Mouse (Mus musculus) right cerebral cortex, adult 18-20 months (tissue): ENCODE results near the gene Gm13278.
"Not testable (repeated sequence)": the region's sequence is repeated elsewhere in the genome, so short reads cannot be mapped to it uniquely, and the experiment has no call there.

Experiments used
- DNase-seq: peaks from one replicate; pipeline ENCODE4 v3.0.0; 2022; ENCODE audit warnings: mixed read lengths

Gene Gm13278

DNA sequence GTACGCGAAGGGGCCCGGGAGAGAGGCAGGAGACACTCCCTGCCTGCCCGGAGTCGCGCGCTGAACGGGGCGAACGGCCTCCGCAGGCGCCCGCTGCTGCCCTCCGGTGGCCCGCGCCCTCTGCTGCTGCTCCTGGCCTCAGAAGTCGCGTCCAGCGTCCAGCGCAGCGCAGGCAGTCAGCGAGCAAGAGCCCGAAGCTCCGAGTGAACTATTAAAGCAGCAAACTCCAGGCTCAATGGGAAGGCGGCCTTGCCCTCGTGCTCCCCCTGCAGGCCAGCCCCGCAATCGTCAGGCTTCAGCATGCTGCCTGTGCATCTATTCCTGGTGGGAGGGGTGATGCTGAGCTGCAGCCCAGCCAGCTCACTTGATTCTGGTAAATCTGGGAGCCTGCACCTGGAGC lies at the start of gene Gm13278:
TSS of gene Gm13278 (plus strand) at position 301 of the 400 bp plus-strand sequence.
- not testable (repeated sequence) for DNase-seq

DNA sequence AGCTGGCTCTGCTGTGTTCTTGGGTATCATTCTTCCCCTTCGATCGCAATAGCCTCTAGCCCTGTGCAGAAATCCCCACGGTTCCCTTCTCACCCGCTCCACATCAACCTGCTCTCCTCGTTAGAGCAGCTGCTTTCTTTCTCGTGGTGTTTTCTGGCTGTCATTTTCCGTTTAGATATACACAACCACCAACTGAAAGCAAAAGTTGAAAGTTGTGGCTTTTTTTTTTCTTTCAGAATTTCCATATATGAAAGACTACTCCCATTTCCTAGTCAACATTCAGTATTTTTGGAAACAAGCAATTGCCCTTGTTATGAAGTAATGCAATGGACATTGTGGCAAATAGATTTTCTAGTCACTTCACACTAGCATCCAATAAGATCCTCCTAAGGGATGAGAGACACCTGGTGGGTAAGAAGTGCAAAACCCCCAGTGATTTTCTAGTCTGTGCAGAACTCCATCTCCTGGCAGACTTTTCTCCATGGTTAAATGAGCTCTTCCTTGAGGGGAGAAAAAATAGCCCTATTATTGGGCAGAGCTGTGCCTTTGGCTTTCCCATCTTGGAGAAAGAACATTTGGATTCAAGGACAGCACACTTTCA lies 48.5 kb upstream of the Gm13278 start:
- DNase-seq = no peak

DNA sequence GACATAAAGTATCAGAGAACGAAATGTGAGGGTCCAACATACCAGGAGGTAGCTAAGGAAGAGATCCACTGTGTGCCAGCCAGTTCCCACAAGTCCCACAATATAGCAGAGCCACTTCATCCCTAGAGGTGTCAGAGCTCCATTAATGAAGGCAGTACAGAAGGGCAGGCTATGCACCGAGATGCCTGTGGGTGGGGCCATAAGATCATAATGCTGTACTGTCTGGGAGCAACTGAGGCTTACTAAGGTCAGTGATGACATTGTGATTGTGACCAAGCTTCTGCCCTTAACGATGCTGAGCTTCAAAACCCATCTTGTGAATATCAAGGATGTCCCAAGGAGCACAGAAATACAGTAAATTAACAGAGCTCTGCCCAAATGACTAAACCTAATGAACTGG lies 47.1 kb upstream of the Gm13278 start:
- no peak for DNase-seq

DNA sequence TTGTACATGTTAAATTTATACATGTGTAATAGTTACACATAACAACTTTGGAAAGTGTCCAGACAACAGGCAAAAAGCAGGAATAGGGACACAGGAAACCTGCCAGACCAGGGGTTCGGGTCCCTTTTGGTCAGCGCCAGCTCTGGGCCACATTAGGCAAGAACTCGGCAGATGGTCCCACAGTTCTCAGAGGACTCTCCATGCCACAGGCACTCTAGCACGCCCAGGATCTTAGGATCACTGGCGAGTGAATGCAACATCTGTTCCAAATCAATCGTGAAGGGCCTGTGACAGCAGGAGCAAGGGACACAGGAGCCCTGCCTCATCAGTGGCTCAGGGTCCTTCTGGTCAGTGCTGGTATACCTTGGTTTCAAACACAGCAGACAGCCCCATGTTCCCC lies 41.4 kb upstream of the Gm13278 start:
- no peak for DNase-seq

DNA sequence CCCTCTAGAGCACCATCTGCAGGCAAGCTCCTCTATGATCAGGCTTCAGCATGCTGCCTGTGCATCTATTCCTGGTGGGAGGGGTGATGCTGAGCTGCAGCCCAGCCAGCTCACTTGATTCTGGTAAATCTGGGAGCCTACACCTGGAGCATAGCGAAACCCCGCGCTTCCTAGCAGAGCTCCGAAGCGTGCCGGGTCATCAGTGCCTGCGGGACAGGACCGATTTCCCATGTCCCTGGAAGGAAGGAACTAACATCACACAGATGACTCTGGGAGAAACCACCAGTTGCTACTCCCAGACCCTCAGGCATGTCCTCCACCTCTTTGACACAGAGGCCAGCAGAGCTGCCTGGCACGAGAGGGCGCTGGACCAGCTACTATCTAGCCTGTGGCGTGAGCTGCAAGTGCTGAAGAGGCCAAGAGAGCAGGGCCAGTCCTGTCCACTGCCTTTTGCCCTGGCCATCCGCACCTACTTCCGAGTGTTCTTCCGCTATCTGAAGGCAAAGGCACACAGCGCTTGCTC lies 36.5 kb upstream of the Gm13278 start, which contains the start of gene Gm13271:
TSS of gene Gm13271 (plus strand) at position 51 of the 523 bp plus-strand sequence.
- DNase-seq = peak; percentile 73

DNA sequence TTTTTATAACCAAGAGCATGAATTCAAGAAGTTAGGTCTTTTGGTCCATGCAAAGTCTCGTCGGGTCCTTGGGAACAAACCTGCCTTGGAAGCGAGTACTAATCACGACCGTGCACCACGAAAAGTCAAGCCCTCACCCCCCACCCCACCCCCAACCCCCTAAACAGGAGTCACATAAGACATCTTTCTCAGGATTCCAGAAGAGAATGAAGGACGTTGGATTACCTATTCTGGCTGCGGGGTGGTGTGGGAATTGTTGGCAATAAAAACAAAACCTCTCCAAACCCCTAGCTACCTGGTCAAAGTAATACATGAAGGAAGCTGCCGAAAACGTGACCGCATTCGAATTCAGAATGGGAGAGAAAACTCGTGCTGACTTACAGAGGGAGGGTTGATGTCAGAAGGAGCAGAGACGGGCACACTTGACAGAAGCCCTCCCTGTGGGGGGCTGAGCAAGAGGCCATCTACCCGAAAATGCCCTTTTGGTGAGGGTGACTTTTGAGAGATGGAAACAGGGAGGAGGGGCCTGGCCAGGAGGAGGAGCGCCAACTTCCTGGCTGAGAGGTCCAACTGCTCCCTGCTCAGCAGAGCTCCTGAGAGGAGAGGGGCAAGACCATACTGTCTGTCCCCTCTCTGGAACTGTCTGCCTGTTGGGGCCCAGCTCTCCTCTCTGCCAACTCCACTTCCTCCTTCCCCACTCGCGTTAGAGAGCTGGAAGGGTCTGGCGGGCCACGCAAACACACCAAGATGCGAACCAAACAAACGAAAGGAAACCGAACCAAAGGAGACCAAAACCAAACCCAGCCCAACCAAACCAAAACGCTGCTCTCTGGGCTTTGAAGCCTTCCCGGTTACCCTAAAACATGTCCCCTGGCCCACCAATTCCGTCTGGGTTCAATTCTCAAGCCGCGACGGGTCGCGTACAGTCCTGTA lies 34.5 kb upstream of the Gm13278 start:
- DNase-seq = not testable (repeated sequence)

DNA sequence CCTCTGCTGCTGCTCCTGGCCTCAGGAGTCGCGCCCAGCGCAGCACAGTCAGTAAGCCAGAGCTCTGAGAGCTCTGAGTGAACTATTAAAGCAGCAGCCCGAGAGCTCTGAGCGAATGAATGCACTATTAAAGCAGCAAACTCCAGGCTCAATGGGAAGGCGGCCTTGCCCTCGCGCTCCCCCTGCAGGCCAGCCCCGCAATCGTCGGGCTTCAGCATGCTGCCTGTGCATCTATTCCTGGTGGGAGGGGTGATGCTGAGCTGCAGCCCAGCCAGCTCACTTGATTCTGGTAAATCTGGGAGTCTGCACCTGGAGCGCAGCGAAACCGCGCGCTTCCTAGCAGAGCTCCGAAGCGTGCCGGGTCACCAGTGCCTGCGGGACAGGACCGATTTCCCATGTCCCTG lies 33.7 kb upstream of the Gm13278 start:
- peak; percentile 88 for DNase-seq

DNA sequence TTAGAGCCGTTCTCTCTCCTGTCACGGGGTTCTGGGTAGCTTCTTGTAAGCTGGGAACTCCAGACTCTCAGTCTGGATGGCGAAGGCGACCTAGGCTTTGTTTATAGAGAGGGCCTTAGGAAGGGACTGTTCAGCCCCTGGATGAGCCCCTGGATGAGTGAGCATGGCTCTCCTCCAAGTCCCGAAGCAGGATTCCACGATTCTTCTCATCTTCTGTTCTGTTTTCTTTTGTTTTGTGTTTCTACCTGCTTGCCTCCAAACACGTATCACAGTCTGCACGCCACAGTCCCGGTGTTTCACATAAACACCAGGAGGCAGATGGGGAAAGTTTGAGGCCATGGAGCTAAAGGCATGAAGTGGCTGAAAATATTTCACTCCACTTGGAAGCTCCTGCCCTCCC lies 32.6 kb upstream of the Gm13278 start:
- DNase-seq = not testable (repeated sequence)

DNA sequence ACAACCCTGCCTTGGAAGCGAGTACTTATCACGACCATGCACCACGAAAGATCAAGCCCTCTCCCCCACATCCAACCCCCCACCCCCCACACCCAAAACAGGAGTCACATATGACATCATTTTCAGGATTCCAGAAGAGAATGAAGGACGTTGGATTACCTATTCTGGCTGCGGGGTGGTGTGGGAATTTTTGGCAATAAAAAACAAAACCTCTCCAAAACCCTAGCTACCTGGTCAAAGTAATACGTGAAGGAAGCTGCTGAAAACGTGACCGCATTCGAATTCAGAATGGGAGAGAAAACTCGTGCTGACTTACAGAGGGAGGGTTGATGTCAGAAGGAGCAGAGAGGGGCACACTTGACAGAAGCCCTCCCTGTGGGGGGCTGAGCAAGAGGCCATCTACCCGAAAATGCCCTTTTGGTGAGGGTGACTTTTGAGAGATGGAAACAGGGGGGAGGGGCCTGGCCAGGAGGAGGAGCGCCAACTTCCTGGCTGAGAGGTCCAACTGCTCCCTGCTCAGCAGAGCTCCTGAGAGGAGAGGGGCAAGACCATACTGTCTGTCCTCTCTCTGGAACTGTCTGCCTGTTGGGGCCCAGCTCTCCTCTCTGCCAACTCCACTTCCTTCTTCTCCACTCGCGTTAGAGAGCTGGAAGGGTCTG lies 31.6 kb upstream of the Gm13278 start, which contains the start of gene Gm13283:
TSS of gene Gm13283 (plus strand) at position 510 of the 659 bp plus-strand sequence.
- DNase-seq = peak; percentile 10

DNA sequence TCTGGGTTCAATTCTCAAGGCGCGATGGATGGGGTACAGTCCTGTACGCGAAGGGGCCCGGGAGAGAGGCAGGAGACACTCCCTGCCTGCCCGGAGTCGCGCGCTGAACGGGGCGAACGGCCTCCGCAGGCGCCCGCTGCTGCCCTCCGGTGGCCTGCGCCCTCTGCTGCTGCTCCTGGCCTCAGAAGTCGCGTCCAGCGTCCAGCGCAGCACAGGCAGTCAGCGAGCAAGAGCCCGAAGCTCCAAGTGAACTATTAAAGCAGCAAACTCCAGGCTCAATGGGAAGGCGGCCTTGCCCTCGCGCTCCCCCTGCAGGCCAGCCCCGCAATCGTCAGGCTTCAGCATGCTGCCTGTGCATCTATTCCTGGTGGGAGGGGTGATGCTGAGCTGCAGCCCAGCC lies 30.9 kb upstream of the Gm13278 start:
- DNase-seq = peak; percentile 46

DNA sequence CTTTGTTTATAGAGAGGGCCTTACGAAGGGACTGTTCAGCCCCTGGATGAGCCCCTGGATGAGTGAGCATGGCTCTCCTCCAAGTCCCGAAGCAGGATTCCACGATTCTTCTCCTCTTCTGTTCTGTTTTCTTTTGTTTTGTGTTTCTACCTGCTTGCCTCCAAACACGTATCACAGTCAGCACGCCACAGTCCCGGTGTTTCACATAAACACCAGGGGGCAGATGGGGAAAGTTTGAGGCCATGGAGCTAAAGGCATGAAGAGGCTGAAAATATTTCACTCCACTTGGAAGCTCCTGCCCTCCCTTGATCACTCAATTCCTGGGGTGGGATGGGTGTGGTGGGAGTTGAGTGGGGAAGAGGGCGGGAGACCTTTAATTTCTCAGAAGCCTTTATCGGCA lies 29.6 kb upstream of the Gm13278 start:
- peak; percentile 63 for DNase-seq

DNA sequence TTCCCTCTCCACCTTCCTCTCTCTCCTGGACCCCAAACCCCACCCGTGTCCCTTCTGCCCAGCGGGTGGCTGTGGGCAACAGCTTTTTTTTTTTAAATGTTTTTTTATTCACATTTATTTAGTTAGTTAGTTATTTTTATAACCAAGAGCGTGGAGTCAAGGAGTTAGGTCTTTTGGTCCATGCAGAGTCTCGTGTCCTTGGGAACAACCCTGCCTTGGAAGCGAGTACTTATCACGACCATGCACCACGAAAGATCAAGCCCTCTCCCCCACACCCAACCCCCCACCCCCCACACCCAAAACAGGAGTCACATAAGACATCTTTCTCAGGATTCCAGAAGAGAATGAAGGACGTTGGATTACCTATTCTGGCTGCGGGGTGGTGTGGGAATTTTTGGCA lies 29.0 kb upstream of the Gm13278 start:
- not testable (repeated sequence) for DNase-seq

DNA sequence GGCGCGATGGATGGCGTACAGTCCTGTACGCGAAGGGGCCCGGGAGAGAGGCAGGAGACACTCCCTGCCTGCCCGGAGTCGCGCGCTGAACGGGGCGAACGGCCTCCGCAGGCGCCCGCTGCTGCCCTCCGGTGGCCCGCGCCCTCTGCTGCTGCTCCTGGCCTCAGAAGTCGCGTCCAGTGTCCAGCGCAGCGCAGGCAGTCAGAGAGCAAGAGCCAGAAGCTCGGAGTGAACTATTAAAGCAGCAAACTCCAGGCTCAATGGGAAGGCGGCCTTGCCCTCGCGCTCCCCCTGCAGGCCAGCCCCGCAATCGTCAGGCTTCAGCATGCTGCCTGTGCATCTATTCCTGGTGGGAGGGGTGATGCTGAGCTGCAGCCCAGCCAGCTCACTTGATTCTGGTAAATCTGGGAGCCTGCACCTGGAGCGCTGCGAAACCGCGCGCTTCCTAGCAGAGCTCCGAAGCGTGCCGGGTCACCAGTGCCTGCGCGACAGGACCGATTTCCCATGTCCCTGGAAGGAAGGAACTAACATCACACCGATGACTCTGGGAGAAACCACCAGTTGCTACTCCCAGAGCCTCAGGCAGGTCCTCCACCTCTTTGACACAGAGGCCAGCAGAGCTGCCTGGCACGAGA lies 27.8 kb upstream of the Gm13278 start:
- peak; percentile 9 for DNase-seq

DNA sequence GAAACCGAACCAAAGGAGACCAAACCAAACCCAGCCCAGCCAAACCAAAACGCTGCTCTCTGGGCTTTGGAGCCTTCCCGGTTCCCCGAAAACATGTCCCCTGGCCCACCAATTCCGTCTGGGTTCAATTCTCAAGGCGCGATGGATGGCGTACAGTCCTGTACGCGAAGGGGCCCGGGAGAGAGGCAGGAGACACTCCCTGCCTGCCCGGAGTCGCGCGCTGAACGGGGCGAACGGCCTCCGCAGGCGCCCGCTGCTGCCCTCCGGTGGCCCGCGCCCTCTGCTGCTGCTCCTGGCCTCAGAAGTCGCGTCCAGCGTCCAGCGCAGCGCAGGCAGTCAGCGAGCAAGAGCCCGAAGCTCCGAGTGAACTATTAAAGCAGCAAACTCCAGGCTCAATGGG lies 17.8 kb upstream of the Gm13278 start, which contains the start of gene Gm13290:
TSS of gene Gm13290 (plus strand) at position 301 of the 400 bp plus-strand sequence.
- DNase-seq = not testable (repeated sequence)

DNA sequence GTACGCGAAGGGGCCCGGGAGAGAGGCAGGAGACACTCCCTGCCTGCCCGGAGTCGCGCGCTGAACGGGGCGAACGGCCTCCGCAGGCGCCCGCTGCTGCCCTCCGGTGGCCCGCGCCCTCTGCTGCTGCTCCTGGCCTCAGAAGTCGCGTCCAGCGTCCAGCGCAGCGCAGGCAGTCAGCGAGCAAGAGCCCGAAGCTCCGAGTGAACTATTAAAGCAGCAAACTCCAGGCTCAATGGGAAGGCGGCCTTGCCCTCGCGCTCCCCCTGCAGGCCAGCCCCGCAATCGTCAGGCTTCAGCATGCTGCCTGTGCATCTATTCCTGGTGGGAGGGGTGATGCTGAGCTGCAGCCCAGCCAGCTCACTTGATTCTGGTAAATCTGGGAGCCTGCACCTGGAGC lies 14.7 kb upstream of the Gm13278 start, which contains the start of gene Gm13289:
TSS of gene Gm13289 (plus strand) at position 301 of the 400 bp plus-strand sequence.
- not testable (repeated sequence) for DNase-seq

DNA sequence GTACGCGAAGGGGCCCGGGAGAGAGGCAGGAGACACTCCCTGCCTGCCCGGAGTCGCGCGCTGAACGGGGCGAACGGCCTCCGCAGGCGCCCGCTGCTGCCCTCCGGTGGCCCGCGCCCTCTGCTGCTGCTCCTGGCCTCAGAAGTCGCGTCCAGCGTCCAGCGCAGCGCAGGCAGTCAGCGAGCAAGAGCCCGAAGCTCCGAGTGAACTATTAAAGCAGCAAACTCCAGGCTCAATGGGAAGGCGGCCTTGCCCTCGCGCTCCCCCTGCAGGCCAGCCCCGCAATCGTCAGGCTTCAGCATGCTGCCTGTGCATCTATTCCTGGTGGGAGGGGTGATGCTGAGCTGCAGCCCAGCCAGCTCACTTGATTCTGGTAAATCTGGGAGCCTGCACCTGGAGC lies 11.8 kb upstream of the Gm13278 start, which contains the start of gene Gm13272:
TSS of gene Gm13272 (plus strand) at position 301 of the 400 bp plus-strand sequence.
- not testable (repeated sequence) for DNase-seq

DNA sequence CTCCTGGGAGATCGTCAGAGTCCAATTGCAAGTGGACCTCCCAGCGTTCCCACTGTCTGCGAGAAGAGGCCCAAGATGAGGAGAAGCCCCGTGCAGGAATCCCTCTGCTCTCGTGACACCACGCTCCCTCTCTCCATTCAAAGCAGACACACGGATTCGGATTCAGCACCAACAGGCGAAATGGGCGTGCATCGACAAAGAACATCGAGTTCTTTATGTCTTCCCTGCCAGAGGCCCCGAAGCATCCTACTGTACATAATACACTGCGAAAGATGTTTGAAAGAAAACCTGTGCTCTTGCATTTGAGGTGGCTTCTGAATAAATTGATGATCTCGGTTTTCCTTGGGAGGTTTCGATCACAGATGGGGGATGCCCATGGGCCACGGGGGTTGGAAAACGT lies 11.0 kb upstream of the Gm13278 start:
- not testable (repeated sequence) for DNase-seq

DNA sequence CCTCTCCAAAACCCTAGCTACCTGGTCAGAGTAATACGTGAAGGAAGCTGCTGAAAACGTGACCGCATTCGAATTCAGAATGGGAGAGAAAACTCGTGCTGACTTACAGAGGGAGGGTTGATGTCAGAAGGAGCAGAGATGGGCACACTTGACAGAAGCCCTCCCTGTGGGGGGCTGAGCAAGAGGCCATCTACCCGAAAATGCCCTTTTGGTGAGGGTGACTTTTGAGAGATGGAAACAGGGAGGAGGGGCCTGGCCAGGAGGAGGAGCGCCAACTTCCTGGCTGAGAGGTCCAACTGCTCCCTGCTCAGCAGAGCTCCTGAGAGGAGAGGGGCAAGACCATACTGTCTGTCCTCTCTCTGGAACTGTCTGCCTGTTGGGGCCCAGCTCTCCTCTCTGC lies 9.5 kb upstream of the Gm13278 start, which contains the start of gene Ifnz:
TSS of gene Ifnz (plus strand) at position 301 of the 400 bp plus-strand sequence.
- not testable (repeated sequence) for DNase-seq

DNA sequence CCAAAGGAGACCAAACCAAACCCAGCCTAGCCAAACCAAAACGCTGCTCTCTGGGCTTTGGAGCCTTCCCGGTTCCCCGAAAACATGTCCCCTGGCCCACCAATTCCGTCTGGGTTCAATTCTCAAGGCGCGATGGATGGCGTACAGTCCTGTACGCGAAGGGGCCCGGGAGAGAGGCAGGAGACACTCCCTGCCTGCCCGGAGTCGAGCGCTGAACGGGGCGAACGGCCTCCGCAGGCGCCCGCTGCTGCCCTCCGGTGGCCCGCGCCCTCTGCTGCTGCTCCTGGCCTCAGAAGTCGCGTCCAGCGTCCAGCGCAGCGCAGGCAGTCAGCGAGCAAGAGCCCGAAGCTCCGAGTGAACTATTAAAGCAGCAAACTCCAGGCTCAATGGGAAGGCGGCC lies 9.0 kb upstream of the Gm13278 start:
- not testable (repeated sequence) for DNase-seq

DNA sequence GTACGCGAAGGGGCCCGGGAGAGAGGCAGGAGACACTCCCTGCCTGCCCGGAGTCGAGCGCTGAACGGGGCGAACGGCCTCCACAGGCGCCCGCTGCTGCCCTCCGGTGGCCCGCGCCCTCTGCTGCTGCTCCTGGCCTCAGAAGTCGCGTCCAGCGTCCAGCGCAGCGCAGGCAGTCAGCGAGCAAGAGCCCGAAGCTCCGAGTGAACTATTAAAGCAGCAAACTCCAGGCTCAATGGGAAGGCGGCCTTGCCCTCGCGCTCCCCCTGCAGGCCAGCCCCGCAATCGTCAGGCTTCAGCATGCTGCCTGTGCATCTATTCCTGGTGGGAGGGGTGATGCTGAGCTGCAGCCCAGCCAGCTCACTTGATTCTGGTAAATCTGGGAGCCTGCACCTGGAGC lies 5.9 kb upstream of the Gm13278 start, which contains the start of gene Gm13276:
TSS of gene Gm13276 (plus strand) at position 301 of the 400 bp plus-strand sequence.
- DNase-seq = not testable (repeated sequence)

DNA sequence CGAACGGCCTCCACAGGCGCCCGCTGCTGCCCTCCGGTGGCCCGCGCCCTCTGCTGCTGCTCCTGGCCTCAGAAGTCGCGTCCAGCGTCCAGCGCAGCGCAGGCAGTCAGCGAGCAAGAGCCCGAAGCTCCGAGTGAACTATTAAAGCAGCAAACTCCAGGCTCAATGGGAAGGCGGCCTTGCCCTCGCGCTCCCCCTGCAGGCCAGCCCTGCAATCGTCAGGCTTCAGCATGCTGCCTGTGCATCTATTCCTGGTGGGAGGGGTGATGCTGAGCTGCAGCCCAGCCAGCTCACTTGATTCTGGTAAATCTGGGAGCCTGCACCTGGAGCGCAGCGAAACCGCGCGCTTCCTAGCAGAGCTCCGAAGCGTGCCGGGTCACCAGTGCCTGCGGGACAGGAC lies 2.9 kb upstream of the Gm13278 start, which contains the start of gene Gm13277:
TSS of gene Gm13277 (plus strand) at position 231 of the 400 bp plus-strand sequence.
- DNase-seq = peak; percentile 63
